Mouse (Mus musculus) forebrain, embryonic 10.5 days (tissue): ENCODE results near the gene Batf3. TPM values are rescaled to one million over a fixed set of nuclear protein-coding genes. Genes with fewer than 3 reads are reported as not detected.
A peak's percentile ranks its signal among the peaks of the same experiment; 100 is the strongest.

Experiments used
- DNase-seq: peaks from one replicate; pipeline ENCODE4 v3.0.0-alpha.2; 2017; ENCODE audit warnings: low spot score; ENCODE audit errors: extremely low spot score
- H3K27ac ChIP-seq: fragments of 300-500 bp; sonication (generic); 2 replicates; pipeline ENCODE4 v1.5.1; 2016; ENCODE audit warnings: mild to moderate bottlenecking
- H3K27me3 ChIP-seq: fragments of 300-500 bp; sonication (generic); 2 replicates; pipeline ENCODE4 v1.6.1; 2016; ENCODE audit warnings: mild to moderate bottlenecking; ENCODE audit not compliant: poor library complexity, severe bottlenecking
- H3K36me3 ChIP-seq: fragments of 300-500 bp; sonication (generic); replicated peaks from 2 replicates; pipeline ENCODE4 v1.6.1; 2016; ENCODE audit warnings: mild to moderate bottlenecking, moderate library complexity
- H3K4me1 ChIP-seq: fragments of 300-500 bp; sonication (generic); 2 replicates; pipeline ENCODE4 v1.6.1; 2016
- H3K4me3 ChIP-seq: fragments of 300-500 bp; sonication (generic); 2 replicates; pipeline ENCODE4 v1.5.1; 2016; ENCODE audit warnings: mild to moderate bottlenecking, moderate library complexity
- H3K9me3 ChIP-seq: fragments of 300-500 bp; sonication (generic); 2 replicates; pipeline ENCODE4 v1.6.1; 2016; ENCODE audit warnings: mild to moderate bottlenecking, moderate library complexity
- WGBS: fragments of 180-500 bp; shearing (Covaris S2); methylation state at CpG from one replicate; pipeline ENCODE4 v1.1.7; 2016; 5-methylcytosine and 5-hydroxymethylcytosine counted together
- polyA plus RNA-seq: library from polyadenylated mRNA; unstranded; fragments of >200 nt; fragmentation: Nextera tagmentation; extraction: Ambion mirVana; gene quantifications from 2 replicates; pipeline ENCODE4 v1.2.1, GENCODE M21; 2016

Gene Batf3
- 8.0 and 9.7 TPM in 2 replicates for polyA plus RNA-seq

- Histone ChIP-seq H3K27ac (peak within 1 kb of the TSS; percentile 80), H3K27me3 (peaks cover 56% of the 10 kb centered on the region), H3K4me1 (peaks cover 26% of the 10 kb centered on the region), H3K9me3 (no peaks in the 10 kb centered on the region), H3K36me3 (no peaks in the 10 kb centered on the region), H3K4me3 (peak within 1 kb of the TSS; percentile 69)
- DNase-seq = peak; percentile 53
- under 1% methylated on average over 87 of the region's 95 CpGs for WGBS
Measured at GRCm38 (mm10) chr1:191097802-191098747, at the start of gene Batf3. Batf3 (plus strand) TSS chr1:191097847.

- WGBS = 88% methylated on average over 3 of the region's 3 CpGs
- no peaks in the 10 kb centered on the region for H3K36me3 ChIP-seq
- no peak overlapping the region for H3K4me3 ChIP-seq
- DNase-seq = no peak
- H3K27ac ChIP-seq = no peak overlapping the region
- no peaks in the 10 kb centered on the region for H3K27me3 ChIP-seq
- no peaks in the 10 kb centered on the region for H3K9me3 ChIP-seq
- no peaks in the 10 kb centered on the region for H3K4me1 ChIP-seq
Measured at GRCm38 (mm10) chr1:191053555-191053954, 44.1 kb upstream of the Batf3 start.

DNA sequence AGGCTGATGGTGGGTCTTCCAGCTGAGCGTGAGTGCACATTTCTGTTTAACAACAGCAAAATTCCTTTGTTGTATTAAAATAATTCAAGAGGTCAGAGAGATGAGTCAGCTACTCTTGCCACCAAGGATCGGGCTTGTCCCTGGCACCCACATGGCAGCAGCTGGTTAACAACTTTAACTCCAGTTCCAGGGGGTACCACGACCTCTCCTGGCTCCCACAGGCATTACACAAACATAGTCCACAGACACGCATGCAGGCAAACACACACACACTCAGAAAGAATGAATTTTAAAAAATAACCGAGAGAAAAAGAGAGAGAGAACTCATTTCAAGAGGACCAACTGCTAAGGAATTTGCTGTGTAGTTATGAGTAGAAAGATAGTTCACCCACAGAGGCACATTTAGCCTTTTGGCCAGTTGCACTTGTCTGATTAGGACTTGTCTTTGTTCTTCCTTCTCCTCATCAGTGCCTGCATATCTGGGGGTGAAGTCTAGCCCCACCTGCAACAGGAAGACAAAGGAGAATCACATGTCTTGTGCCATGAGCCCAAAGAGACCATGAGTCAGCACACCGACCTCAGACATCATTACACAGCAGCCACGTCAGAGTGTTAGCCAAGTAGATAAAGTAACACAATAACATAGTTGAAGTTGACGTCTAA, 42.6 kb upstream of the Batf3 start:
- Histone ChIP-seq H3K27me3 (no peaks in the 10 kb centered on the region), H3K27ac (no peak overlapping the region), H3K4me1 (no peaks in the 10 kb centered on the region), H3K4me3 (no peak overlapping the region), H3K36me3 (no peaks in the 10 kb centered on the region), H3K9me3 (no peaks in the 10 kb centered on the region)
- no peak for DNase-seq
- 75% methylated on average over 8 of the region's 8 CpGs for WGBS

GRCm38 (mm10) chr1:191055533-191055873, 42.1 kb upstream of the Batf3 start:
- H3K27ac ChIP-seq = no peak overlapping the region
- 75% methylated on average over 2 of the region's 2 CpGs for WGBS
- no peaks in the 10 kb centered on the region for H3K9me3 ChIP-seq
- DNase-seq = no peak
- no peaks in the 10 kb centered on the region for H3K4me1 ChIP-seq
- no peaks in the 10 kb centered on the region for H3K36me3 ChIP-seq
- no peaks in the 10 kb centered on the region for H3K27me3 ChIP-seq
- H3K4me3 ChIP-seq = no peak overlapping the region

- 75% methylated on average over 3 of the region's 3 CpGs for WGBS
- DNase-seq = no peak
- H3K27ac ChIP-seq = no peak overlapping the region
Measured at GRCm38 (mm10) chr1:191057461-191057860, 40.2 kb upstream of the Batf3 start.

DNA sequence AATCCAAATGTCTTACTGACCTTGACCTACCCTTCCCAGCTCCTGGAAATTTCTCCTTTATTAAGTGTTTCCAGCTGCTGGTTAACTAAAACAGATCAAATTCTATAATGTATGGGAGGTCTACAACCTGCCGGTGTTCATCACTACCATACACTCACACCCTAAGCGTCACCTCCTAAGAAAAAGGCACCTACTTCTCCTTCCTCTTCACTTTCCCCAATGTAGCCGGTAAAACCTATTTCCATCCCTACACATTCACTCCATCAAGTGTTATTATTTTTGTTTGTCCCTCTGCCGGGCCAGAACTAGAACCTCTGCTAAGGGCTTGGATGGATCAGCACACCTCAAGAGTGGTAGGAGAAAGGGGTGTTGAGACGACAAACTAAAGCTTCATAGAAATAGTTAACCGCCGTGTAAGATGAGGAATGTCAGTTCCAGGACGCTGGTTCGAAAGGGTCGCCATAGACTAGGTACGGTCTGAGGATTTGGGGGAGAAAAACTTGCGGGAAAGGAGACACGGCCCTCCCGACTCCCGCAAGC, 35.3 kb upstream of the Batf3 start:
- Histone ChIP-seq H3K27ac (peak overlapping the region; percentile 98), H3K4me1 (peaks cover 32% of the 10 kb centered on the region), H3K36me3 (peaks cover 27% of the 10 kb centered on the region), H3K9me3 (no peaks in the 10 kb centered on the region), H3K27me3 (peaks cover 14% of the 10 kb centered on the region; the same call in 1 of the 2 replicates), H3K4me3 (peak overlapping the region; percentile 99)
- DNase-seq = no peak
- WGBS = 7% methylated on average over 15 of the region's 15 CpGs

More at GRCm38 (mm10) chr1:191057461-191057860, 40.2 kb upstream of the Batf3 start:
- H3K4me1 ChIP-seq = peaks cover 14% of the 10 kb centered on the region
- peaks cover 14% of the 10 kb centered on the region; the same call in 1 of the 2 replicates for H3K27me3 ChIP-seq
- no peak overlapping the region for H3K4me3 ChIP-seq
- H3K36me3 ChIP-seq = no peaks in the 10 kb centered on the region
- H3K9me3 ChIP-seq = no peaks in the 10 kb centered on the region

DNA sequence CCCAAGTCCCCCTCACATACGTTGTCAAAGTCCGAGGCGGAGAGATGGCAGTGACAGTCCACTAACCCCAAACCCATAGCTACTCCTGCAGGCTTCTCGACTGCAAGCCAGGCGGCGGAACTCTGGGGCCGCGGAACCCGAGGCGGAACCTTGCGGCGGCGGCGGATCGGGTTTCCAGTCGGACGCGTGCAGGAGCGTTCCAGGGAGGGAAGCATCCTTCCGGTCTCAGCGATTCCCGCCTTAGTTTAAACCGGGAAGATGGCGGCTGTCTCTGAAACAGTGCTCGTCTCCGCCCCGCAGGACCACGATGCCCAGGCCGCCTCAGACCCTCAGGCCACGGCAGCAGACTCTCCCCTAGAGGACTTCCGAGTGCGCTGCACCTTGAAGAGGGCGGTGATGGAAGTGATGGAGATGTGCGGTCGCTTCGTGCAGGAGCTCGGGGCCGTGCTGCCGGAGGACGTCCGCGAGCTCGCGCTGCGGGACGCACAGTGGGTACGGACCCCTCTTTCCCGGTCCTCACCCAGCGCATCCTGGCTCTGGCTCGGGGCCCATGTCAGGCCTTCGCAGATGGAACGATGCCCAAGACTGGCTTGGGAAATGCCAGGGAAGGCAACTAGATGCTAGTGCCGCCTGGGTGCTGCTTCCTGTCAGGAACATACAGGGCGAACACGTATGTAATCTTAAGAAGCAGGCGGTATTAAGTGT, 34.7 kb upstream of the Batf3 start, which contains the start of the genes Tatdn3 and Nsl1:
Gene Tatdn3 (minus strand): TSS at position 152 of the 705 bp plus-strand sequence.
Gene Nsl1 (plus strand): TSS at position 232 of the 705 bp plus-strand sequence.
- Histone ChIP-seq H3K4me3 (peak within 1 kb of the TSS; percentile 99), H3K27ac (peak within 1 kb of the TSS; percentile 98), H3K4me1 (peaks cover 32% of the 10 kb centered on the region), H3K36me3 (peaks cover 33% of the 10 kb centered on the region), H3K9me3 (no peaks in the 10 kb centered on the region), H3K27me3 (peaks cover 14% of the 10 kb centered on the region; the same call in 1 of the 2 replicates)
- DNase-seq = peak; percentile 90
- under 1% methylated on average over 56 of the region's 56 CpGs for WGBS

DNA sequence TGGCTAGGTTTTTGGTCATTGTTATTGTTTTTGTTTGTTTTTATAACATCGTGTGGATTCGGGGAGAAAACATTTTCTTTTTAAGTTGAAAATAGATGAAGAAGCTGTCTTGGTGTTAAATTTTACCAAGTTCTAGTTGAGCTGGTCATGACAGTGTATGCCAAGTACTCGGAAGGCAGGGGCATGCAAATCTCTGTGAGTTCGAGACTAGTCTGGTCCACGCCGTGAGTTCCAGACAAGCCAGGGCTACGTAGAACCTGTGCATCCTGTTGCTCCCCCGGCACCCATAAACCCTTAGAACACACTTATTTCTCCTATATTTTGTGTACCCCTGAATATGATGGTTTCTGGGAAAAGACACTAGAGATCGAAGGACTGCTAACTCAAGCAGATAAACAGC, 33.9 kb upstream of the Batf3 start:
- peak overlapping the region; percentile 98 for H3K27ac ChIP-seq
- H3K27me3 ChIP-seq = peaks cover 14% of the 10 kb centered on the region; the same call in 1 of the 2 replicates
- H3K4me1 ChIP-seq = peaks cover 32% of the 10 kb centered on the region
- no peaks in the 10 kb centered on the region for H3K9me3 ChIP-seq
- peak overlapping the region; percentile 99 for H3K4me3 ChIP-seq
- DNase-seq = no peak
- WGBS = 65% methylated on average over 9 of the region's 9 CpGs
- H3K36me3 ChIP-seq = peaks cover 41% of the 10 kb centered on the region

GRCm38 (mm10) chr1:191064535-191064934, 33.1 kb upstream of the Batf3 start:
- Histone ChIP-seq H3K27me3 (peaks cover 14% of the 10 kb centered on the region; the same call in 1 of the 2 replicates), H3K4me1 (peaks cover 32% of the 10 kb centered on the region), H3K9me3 (no peaks in the 10 kb centered on the region), H3K36me3 (peaks cover 49% of the 10 kb centered on the region), H3K27ac (no peak overlapping the region), H3K4me3 (peak overlapping the region; percentile 99; the same call in 1 of the 2 replicates)
- WGBS = 93% methylated on average over 2 of the region's 2 CpGs
- DNase-seq = no peak

DNA sequence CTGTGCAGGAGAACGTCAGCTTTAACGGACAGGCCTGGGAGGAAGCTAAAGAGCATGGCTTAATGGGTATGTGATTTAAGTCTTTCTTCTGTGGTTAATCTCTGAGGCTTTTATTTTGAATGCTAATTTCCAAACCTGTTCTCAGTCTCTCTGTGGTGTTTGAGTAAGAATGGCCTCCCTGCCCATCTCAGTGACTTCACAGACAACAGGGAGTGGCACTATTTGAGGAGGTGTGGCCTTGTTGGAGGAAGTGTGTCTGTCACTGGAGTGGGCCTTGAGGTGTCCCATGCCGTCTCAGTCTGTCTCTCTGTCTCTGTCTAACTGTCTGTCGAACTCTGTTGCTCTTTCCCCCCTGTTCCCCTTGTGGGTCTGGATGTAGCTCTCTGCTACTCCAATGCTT, 32.5 kb upstream of the Batf3 start:
- peaks cover 56% of the 10 kb centered on the region for H3K36me3 ChIP-seq

DNA sequence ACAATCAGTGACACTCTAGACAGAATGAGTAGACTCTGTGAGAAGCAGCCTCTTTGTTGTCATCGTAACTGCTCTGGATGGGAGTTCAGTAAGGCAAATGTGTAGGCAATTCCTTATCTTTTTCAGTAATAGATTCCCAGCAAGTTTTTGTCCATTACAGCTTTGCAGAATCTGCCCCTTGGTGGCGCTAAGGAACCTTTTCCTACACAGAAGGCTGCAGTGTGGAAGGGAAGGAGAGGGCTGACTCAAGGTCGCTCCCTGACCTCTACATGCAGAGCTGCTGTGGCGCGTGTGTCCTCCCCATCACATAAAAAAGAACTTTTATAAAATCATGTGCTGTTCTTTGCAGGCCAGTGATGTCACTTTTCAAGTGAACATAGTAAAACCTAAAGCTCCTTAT, 29.3 kb upstream of the Batf3 start:
- Histone ChIP-seq H3K27me3 (no peaks in the 10 kb centered on the region), H3K9me3 (no peaks in the 10 kb centered on the region), H3K36me3 (peaks cover 87% of the 10 kb centered on the region), H3K4me1 (peaks cover 18% of the 10 kb centered on the region), H3K4me3 (no peak overlapping the region), H3K27ac (no peak overlapping the region)
- WGBS = 82% methylated on average over 5 of the region's 5 CpGs
- DNase-seq = no peak

More for the DNA sequence above, 32.5 kb upstream of the Batf3 start:
- Histone ChIP-seq H3K27ac (no peak overlapping the region), H3K4me1 (peaks cover 32% of the 10 kb centered on the region), H3K9me3 (no peaks in the 10 kb centered on the region), H3K27me3 (peaks cover 14% of the 10 kb centered on the region; the same call in 1 of the 2 replicates), H3K4me3 (no peak overlapping the region)
- WGBS = 91% methylated on average over 4 of the region's 4 CpGs
- no peak for DNase-seq

DNA sequence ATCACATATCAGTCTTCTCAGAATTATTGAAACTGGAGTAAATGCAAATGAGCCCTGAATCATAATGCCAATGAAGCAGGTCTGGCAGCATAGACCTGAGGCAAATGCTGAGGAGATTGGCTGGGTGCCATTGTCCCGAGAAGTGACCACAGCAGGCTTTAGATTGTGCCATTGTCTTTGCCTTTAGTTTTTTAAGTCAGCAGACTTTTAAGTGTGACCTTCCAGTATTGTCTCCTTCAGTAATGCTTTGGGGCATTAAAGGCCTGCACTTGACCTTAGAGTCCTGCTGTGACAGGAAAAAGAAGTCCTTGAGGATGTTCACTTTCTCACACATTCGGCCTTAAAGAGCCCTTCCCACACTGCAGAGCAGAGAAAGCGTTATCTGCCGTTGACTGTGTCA, 27.4 kb upstream of the Batf3 start:
- Histone ChIP-seq H3K4me3 (no peak overlapping the region), H3K27me3 (no peaks in the 10 kb centered on the region), H3K4me1 (no peaks in the 10 kb centered on the region), H3K9me3 (no peaks in the 10 kb centered on the region), H3K36me3 (peaks cover 100% of the 10 kb centered on the region), H3K27ac (no peak overlapping the region)
- WGBS = 84% methylated on average over 4 of the region's 4 CpGs
- DNase-seq = no peak
